Mouse (Mus musculus) G1E (cell line): ENCODE measurements around the gene Ccdc85c. TPM values are rescaled to one million over a fixed set of nuclear protein-coding genes. Genes with fewer than 3 reads are reported as not detected.

Source experiments
- ATAC-seq: 2 replicates; pipeline ENCODE4 v1.8.0; 2016; ENCODE audit warnings: mild to moderate bottlenecking; ENCODE audit not compliant: insufficient number of reproducible peaks, poor library complexity, low FRiP score, severe bottlenecking; ENCODE audit errors: extremely low read depth
- DNase-seq: peaks from one replicate; pipeline ENCODE4 v3.0.0; 2012; ENCODE audit warnings: low spot score
- H3K27me3 ChIP-seq: 2 replicates; pipeline ENCODE4 v1.6.1; 2012; ENCODE audit warnings: mild to moderate bottlenecking, low read length, inconsistent platforms; ENCODE audit not compliant: insufficient read depth
- H3K36me3 ChIP-seq: replicated peaks from 2 replicates; pipeline ENCODE3; 2012; ENCODE audit warnings: mild to moderate bottlenecking, inconsistent platforms
- H3K4me1 ChIP-seq: 2 replicates; pipeline ENCODE4 v1.6.1; 2012; ENCODE audit warnings: low read depth, low read length, inconsistent platforms, mixed read lengths; ENCODE audit not compliant: insufficient read depth
- H3K4me3 ChIP-seq: 2 replicates; pipeline ENCODE4 v1.5.1; 2012; ENCODE audit warnings: low read depth, mild to moderate bottlenecking, inconsistent platforms, low read length, moderate library complexity, mixed read lengths
- H3K9me3 ChIP-seq: replicated peaks from 2 replicates; pipeline ENCODE4 v1.6.1; 2012; ENCODE audit warnings: inconsistent platforms
- CTCF ChIP-seq: IDR thresholded peaks from 2 replicates; pipeline ENCODE4 v1.5.1; 2012; ENCODE audit warnings: low read depth, low read length, inconsistent platforms, mixed read lengths
- GATA1 ChIP-seq: IDR thresholded peaks from 2 replicates; pipeline ENCODE4 v1.6.1; 2012; ENCODE audit warnings: borderline replicate concordance, low read length, inconsistent platforms, mixed read lengths
- GATA2 ChIP-seq: IDR thresholded peaks from 2 replicates; pipeline ENCODE4 v1.6.1; 2012; ENCODE audit warnings: low read depth, low read length, inconsistent platforms, borderline replicate concordance
- POLR2AphosphoS5 ChIP-seq: IDR thresholded peaks from 2 replicates; pipeline ENCODE4 v1.6.1; 2012; ENCODE audit warnings: low read depth, low read length, inconsistent platforms; ENCODE audit not compliant: insufficient replicate concordance
- TAL1 ChIP-seq: conservative IDR thresholded peaks from 2 replicates; pipeline ENCODE4 v1.6.1; 2012; ENCODE audit warnings: low read depth, low read length, inconsistent platforms, mixed read lengths
- polyA plus RNA-seq: library from polyadenylated mRNA; stranded (reverse); fragments of >175 nt; gene quantifications from 2 replicates; pipeline ENCODE4 v1.2.3, GENCODE M21; 2012
- total RNA-seq, 2 experiments: library from RNA; stranded (forward) in 1 of 2; stranded (reverse) in 1 of 2; fragments of 200-1000 nt in 1 of 2; fragments of >200 nt in 1 of 2; fragmentation: Nextera tagmentation in 1 of 2; gene quantifications; 2 replicates each; pipeline ENCODE4 v1.2.3; 2014 to 2017

Ccdc85c gene
- total and polyA plus RNA-seq, 3 experiments: 0.05 TPM; not detected in 2

DNA sequence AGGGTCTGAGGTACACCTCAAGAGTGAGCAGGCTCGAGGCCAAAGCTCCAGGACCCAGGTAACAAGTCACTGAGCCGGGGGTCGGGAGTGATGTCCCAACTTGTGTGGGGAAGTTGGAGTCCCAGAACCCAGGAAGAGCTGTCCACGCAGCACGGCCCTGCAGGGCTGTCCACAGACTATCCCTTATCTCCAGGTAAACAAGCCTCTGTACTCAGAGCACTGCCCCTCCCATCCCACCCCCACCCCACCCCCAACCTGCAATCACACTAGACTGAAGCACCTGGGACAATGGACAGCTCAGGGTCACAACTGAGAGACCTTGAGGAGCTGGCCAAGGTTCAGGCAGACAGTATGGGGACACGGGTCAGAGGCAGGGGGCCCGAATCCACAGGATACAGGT is 10.3 kb downstream of the Ccdc85c start:
- ATAC-seq (no peak), DNase-seq (no peak)
- H3K36me3 ChIP-seq: no peaks in the 10 kb centered on the region
- no peaks in the 10 kb centered on the region for H3K27me3 ChIP-seq
- no peaks in the 10 kb centered on the region for H3K4me1 ChIP-seq
- H3K9me3 ChIP-seq: peaks cover 97% of the 10 kb centered on the region
- TF ChIP-seq TAL1: no peak
- no peak for TF ChIP-seq GATA1
- no peak for TF ChIP-seq GATA2
- no peak for TF ChIP-seq CTCF
- no peak for TF ChIP-seq POLR2AphosphoS5
- H3K4me3 ChIP-seq: no peak overlapping the region

DNA sequence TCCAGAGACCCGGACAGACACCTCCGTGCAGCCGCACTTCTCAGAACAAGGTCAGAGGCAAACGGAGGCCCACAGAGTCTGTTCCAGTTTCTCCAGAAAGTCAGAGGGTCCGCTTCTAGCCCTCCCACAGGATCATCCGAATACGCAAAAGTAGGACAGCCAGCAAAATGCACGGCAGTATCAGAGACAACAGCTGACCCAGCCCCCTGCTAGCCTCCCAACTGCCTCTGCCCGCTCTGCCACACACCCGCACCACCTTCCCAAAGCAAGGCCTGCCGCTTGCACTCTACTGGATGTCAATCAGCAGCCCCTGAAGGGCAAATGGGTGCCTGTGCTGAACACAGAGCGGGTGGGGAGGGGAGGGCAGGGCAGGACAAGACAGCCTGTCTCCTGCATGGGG is 14.3 kb downstream of the Ccdc85c start:
- H3K27me3 ChIP-seq: no peaks in the 10 kb centered on the region; the same call in 1 of the 2 replicates
- TF ChIP-seq CTCF (no peak), POLR2AphosphoS5 (no peak), GATA1 (no peak), TAL1 (no peak), GATA2 (no peak)
- ATAC-seq: no peak
- no peak for DNase-seq
- H3K9me3 ChIP-seq: peaks cover 98% of the 10 kb centered on the region
- H3K36me3 ChIP-seq: no peaks in the 10 kb centered on the region
- H3K4me3 ChIP-seq: no peak overlapping the region
- H3K4me1 ChIP-seq: no peaks in the 10 kb centered on the region

- no peak for TF ChIP-seq POLR2AphosphoS5
- no peaks in the 10 kb centered on the region; the same call in 1 of the 2 replicates for H3K27me3 ChIP-seq
- ATAC-seq (no peak), DNase-seq (no peak)
- H3K36me3 ChIP-seq: no peaks in the 10 kb centered on the region
- no peaks in the 10 kb centered on the region for H3K4me1 ChIP-seq
- H3K9me3 ChIP-seq: peaks cover 97% of the 10 kb centered on the region
- peak overlapping the region; percentile 5; the same call in 1 of the 2 replicates for H3K4me3 ChIP-seq
Observed at GRCm38 (mm10) chr12:108259322-108260049, 15.7 kb downstream of the Ccdc85c start.

DNA sequence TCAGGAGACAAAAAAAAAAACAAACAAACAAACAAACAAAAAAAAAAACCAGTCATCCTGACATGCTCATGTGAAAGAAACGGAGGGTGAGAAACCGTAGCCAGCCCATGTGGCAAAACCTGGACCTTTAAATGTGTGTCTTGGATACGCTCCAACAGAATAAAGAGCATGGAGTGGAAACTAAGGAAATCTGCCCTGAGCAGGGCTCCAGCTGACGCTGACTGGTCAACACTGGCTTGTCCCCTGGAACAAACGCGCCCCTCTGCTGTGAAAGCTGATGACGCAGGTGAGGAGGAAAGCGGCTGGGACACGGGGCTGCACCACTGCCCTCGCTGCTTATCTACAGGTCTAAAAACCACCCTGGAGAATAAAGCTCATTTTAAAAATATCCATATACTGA is 18.5 kb downstream of the Ccdc85c start:
- Histone ChIP-seq H3K9me3 (peaks cover 97% of the 10 kb centered on the region), H3K27me3 (no peaks in the 10 kb centered on the region; the same call in 1 of the 2 replicates), H3K4me3 (no peak overlapping the region), H3K4me1 (no peaks in the 10 kb centered on the region), H3K36me3 (no peaks in the 10 kb centered on the region)
- ATAC-seq: no peak
- no peak for DNase-seq
- TF ChIP-seq GATA1 (no peak), POLR2AphosphoS5 (no peak), CTCF (no peak), TAL1 (no peak), GATA2 (no peak)

- Histone ChIP-seq H3K36me3 (no peaks in the 10 kb centered on the region), H3K4me3 (no peak overlapping the region; the same call in 1 of the 2 replicates), H3K27me3 (no peaks in the 10 kb centered on the region; the same call in 1 of the 2 replicates), H3K4me1 (no peaks in the 10 kb centered on the region), H3K9me3 (peaks cover 97% of the 10 kb centered on the region)
- DNase-seq: no peak
- ATAC-seq: no peak
- no peak for TF ChIP-seq TAL1
- no peak for TF ChIP-seq CTCF
- no peak for TF ChIP-seq GATA2
- no peak for TF ChIP-seq GATA1
- no peak for TF ChIP-seq POLR2AphosphoS5
Observed at GRCm38 (mm10) chr12:108255960-108256359, 19.3 kb downstream of the Ccdc85c start.

GRCm38 (mm10) chr12:108255511-108255919 is 19.7 kb downstream of the Ccdc85c start:
- Histone ChIP-seq H3K27me3 (no peaks in the 10 kb centered on the region; the same call in 1 of the 2 replicates), H3K36me3 (no peaks in the 10 kb centered on the region), H3K4me1 (no peaks in the 10 kb centered on the region), H3K4me3 (0 out of 2 replicates have a peak overlapping the region, but pooled peaks have one; percentile 3), H3K9me3 (peaks cover 95% of the 10 kb centered on the region)
- no peak for TF ChIP-seq TAL1
- TF ChIP-seq POLR2AphosphoS5: no peak
- TF ChIP-seq GATA2: no peak
- TF ChIP-seq CTCF: no peak
- TF ChIP-seq GATA1: no peak
- ATAC-seq: no peak
- DNase-seq: no peak
